Mouse (Mus musculus): ENCODE data around the gene Lfng.

GRCm38 (mm10) chr5:140619151-140619771 is 12.1 kb downstream of the Lfng start:
- no peak for TF ChIP-seq POLR2A (IDR thresholded peaks at IDR 0.05; ENCODE audit: insufficient read depth, low read depth, low read length)
- peak; percentile 44; the same call in 1 of the 2 replicates for TF ChIP-seq CTCF (IDR thresholded peaks at IDR 0.05; ENCODE audit: insufficient read depth, low read depth, low read length)
